Mouse (Mus musculus): ENCODE data around the gene Adgrg6.

Adgrg6 gene

GRCm38 (mm10) chr10:14391025-14391639 lies 154.3 kb downstream of the Adgrg6 start:
- peak; percentile 67 for DNase-seq (ENCODE audit: extremely low spot score)

DNA sequence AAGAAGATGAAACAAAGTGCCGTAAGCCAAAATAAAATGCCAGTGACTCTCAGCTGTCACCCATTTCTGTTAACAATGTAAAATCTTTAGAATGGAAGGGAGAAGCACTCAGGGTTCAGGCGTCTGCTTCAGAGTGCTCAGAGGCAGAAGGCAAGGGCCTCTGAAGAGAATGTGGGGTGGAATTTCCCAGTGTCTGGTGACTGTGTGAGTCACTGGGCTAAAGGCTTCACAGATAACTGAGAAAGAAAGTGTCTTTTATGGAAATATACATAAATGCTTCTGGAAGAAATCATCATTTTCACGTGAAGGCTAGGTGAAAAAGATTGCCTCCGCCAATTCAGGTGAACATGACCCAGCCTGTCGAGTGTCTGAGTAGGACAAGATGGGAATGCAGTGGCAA lies 159.9 kb downstream of the Adgrg6 start:
- DNase-seq (ENCODE audit: extremely low spot score), result no peak

- DNase-seq (ENCODE audit: extremely low spot score), result no peak
Observed at GRCm38 (mm10) chr10:14365065-14365589, 180.3 kb downstream of the Adgrg6 start.

DNA sequence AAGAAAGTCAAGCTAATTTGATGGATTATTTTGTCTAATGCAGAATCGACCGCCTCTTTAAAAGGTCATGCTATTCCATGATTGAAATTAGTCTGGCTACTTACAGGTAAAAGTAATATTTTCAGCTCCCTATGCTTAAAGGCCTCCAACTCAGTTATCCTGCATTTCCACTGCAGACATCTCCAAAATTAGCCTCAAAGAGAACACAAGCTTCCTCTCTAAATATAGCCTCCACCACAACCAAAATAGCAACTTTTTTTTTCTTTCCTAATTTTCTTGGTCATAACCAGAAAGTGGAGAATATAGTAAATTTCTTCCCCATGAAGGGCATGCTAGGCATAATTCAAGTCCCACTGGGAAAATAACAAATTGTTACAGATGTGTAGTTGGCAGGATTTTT lies 182.2 kb downstream of the Adgrg6 start:
- no peak for DNase-seq (ENCODE audit: extremely low spot score)

GRCm38 (mm10) chr10:14358271-14358670 lies 187.2 kb downstream of the Adgrg6 start:
- DNase-seq (ENCODE audit: extremely low spot score), result no peak
